Mouse (Mus musculus) adrenal gland, postnatal 36 days (tissue): ENCODE data around the gene Gm7073. TPM values are rescaled to one million over a fixed set of nuclear protein-coding genes. Genes with fewer than 3 reads are reported as not detected.
A peak's percentile ranks its signal among the peaks of the same experiment; 100 is the strongest.

Source experiments
- DNase-seq, 2 experiments: peaks; one replicate each; pipeline ENCODE4 v3.0.0; 2021; ENCODE audit warnings: mixed read lengths in 1 of 2
- long read RNA-seq, 2 experiments: library from polyadenylated mRNA; stranded (forward); transcript quantifications; one replicate each; pipeline ENCODE4 v2.0.0; 2021; ENCODE audit warnings: borderline sequencing depth in 2 of 2
- total RNA-seq, 2 experiments: library from RNA; stranded (reverse); gene quantifications; 2 replicates each; pipeline ENCODE4 v1.2.3; 2021

The Gm7073 gene
- total RNA-seq = not detected
- long read RNA-seq, experiment 1 = 0 reads
- long read RNA-seq, experiment 2 = 0 reads

DNA sequence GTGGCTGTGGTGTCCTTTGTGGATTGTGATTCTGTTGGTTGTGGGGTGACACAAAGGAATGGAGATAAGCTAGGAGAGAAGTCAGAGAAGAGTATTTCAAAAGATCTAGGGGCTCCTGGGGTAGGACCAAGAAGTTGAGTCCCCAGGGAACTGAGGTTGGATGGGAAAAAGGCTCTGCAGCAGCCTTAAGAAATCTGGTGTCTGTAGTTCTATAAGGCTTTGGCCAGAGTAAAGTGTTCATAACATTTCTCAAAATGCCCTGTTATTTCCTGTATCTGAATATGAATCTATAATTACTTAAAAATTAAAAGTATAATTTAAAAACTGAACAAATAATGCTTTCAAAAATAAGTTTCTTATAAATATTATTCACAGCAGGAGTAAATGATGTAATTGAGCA is at the start of gene Gm7073:
Gene Gm7073, minus strand, starts transcription at position 101 of the 400 bp plus-strand sequence.
- no peak for DNase-seq

DNA sequence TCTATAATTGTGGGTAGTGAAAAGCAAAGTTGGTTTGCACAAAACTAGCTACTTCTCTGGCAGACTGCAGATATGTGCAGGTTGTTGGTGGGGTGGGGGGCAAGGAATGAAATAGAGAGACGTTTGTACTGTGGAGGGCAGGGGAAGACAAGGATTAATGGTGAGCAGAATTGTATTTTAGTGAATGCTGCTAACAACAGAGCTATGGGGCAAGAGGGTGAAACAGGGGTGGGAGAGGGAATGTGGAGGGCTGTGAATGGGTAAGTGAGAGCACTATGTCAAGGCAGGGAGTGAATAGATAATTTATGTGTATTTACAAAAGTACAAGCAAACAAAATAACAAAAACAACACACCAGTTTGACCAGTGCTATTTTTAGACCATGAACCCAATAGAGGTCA is 31.5 kb upstream of the Gm7073 start:
- DNase-seq = no peak

DNA sequence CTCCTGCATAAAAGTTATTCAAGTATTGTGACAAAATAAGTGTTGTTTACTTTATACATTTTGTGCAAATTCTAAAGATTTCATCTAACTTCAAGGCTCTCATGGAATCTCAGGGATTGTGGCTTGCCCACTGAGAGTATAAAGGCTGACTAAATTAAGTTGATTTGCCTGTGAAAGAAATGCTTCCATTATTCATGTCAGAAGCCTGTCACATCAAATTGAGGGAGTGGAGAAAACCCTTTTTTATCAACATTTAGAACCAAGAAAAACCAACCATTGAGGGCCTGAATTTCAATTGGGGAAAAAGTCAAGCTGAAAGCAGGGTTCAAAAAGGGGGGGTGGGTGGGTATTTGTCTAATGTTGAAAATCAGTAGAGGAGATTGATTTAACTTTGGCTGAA is 30.0 kb upstream of the Gm7073 start:
- DNase-seq = no peak

DNA sequence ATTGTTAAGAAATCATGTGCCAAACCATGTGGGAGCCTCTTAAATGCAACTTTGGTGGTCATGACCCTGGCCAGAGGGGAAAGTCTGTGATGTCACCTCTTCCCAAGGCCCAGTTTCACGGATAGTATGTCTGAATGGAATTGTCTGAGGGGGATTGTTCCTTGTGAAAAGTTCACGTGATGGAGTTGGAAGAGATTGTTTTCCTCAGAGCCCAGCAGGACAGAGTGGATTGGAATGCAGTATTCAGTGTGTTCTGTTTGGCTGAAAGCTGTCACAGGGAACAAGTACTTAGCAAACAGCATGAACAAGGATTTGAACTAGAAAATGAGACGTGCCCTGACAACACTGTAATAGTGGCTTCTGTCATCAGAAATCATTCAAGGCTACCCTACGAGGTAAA is 16.2 kb upstream of the Gm7073 start:
- DNase-seq = no peak

DNA sequence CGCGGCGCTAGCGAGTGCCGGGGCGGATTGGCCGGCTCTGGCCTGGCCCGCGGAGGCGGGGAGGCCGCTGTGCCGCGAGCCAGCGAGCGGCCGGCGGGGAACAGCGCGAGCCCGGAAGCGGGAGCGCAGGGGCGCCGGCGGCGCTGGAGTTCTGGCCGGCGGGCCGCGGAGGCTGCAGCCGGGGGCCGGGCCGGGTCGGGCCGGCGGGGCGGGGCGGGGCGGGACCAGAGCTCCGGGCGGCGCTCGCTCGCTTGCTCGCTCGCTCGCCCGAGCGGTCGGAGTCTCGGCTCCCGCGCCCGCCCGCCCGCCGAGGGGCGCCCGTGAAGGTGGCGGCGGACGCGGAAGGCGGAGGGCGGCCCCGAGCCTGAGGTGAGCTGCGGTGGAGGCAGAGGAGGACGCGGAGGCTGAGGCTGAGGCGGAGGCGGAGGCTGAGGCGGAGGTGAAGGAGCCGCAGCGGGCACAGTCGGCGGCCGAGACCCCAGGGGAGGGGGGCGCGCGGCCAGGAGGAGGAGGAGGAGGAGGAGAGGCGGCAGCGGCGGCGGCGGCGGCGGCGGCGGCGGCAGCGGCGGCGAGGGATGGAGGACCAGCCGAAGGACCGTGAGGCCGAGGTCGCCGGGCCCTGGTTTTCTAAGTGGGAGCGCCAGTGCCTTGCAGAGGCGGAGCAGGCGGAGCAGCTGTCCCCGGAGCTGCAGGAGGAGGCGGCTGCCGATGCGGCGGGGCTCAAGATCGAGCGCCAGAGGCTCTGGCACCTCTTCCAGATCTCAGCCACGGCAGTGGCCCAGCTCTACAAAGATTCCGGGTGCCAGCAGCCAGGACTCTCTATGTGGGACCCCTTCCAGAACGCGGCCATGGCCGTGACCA is 8.6 kb upstream of the Gm7073 start:
- peak; percentile 52 to 70 for DNase-seq

DNA sequence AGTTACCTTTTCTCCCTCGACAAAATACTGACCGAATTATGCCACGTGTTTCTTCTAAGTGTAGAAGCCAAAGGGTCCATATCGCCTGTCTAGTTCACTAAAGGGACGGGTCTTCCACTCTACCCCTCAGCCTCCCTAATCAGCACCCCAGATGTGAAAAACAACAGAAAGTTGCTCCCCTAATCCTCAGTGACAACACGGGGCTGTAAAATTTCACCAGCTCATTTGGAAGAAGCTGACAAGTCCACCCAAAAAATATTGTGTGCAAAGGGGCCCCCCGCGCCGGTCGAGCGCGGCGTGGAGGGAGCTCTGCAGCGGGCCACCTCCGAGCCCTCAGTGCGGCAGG is 8.0 kb upstream of the Gm7073 start:
- no peak for DNase-seq

DNA sequence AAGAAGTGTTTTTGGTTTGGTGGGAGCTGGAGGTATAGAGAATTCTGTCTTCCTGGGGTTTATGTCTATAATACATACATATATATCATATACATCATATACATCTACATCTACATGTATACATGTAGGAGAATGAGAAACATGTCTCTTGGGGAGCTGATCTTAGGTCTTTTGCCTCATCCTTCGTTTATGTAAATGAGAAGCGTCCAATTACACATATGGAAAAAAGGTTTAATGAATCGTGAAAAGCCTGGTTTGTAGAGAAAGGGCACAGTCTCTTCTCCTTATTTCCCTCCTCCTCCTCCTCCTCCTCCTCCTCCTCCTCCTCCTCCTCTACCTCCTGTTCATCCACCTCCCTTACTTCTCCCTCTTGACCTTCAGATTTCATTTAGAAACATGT is 6.9 kb upstream of the Gm7073 start:
- no peak for DNase-seq

DNA sequence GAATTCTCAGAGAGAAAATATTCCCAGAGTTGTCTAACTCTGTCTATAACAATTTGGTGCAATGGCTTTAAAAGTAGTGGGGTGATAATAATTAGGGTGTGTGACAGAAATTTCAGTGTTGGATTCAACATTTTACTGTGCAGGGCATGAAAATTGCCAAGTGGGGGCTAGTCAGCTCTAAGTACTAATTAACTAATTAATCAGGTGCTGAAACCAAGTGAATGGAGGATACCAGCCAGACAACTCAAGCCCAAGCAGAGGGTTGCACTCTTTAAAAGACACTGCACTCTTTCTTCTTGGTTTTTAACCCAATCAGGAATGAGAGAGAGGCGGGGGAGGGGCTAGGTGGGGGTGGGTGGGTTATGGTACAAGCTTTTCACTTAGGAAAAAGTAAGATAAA is 6.4 kb upstream of the Gm7073 start:
- no peak for DNase-seq

DNA sequence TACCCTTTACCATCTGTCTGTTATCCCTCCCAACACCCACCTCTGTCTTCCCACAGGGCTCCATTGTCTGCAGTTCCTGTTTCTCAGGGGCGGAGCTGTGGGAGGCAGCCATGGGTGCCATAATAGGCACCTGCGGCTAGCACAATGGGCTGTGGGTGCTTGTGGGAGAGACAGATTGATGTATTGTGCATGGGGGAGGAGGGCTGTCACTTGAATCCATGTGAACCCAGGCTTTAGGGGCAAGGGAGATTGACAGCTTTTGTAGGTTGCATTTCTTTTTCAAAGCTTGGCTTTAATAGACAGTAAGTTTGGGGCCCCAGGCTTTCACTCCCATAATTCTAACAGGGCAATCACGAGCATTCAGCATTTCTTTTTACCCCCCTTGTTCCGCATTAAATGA is 5.0 kb upstream of the Gm7073 start:
- DNase-seq = no peak

DNA sequence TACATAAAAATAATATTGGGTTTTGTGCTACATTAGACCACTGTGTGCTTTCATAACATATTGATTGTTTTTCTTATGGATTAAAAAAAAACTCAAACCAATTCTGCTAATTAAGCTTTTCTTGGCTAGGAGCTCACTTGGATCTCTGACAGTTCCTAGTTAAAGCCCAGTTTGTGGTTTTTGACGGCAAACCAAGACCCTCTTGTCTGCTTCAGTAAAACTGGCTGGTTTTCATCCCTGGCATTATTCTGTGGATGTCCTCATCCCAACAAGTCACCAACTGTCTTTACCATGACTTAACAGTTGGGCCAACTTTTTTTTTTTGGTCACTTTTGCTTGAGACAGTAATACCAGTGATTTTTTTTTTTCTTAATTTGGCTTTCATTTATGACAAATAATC is 3.9 kb upstream of the Gm7073 start:
- DNase-seq = no peak

DNA sequence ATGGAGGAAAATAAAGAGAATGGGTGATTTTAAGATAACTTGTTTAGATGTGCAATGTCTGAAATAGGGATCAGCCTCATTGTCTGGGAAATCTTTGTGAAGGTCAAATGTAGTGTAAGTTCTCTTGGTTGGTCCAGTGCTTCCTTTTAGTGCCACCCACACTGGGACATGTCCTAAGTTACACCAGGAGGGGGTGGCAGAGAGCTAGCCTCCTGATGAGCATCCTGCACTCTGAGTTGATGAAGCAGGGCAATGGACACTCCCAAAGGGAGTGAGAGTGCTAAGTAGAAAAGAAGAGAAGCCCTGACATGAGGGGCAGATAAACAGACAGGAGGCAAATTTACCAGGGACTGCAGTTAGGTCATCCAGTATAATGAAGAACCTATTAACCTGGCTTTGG is 35.1 kb downstream of the Gm7073 start:
- DNase-seq = peak; percentile 30 to 39

DNA sequence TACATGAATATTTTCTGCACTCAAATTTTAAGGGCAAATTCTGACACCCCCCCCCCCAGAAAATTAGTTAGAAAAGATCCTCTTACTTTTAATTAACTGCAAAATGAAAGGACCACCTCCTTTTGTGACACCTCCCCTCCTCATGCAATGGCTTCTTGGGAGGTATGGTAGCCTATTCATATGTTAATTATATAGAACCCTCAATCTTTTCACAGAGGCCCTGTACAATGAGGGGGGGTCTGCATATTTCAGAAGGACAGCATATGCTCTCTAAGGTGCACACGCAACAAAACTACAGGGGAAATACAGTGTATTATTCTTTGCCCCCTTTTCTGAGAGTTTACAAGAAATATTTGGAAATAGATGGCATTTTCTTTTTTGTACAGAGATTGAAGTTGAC is 41.3 kb downstream of the Gm7073 start:
- DNase-seq = no peak

DNA sequence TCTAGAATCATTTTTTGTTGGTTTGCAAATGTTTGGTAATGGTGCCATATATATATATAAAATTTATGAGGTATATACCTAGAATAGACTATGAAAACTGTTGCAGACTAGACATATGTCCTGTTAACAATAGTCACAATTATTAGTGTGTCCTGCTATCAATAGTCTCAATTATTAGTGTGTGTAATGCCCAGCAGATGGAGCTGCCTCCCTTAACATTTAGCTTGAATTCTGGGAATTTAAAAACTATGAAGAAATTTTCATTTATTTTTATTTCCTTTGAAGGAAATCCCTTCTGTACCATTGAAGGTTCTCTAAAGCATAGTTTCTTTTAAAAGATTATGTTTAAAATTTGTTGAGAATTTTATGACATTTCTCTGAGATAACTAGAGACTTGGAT is 43.7 kb downstream of the Gm7073 start:
- DNase-seq = no peak

DNA sequence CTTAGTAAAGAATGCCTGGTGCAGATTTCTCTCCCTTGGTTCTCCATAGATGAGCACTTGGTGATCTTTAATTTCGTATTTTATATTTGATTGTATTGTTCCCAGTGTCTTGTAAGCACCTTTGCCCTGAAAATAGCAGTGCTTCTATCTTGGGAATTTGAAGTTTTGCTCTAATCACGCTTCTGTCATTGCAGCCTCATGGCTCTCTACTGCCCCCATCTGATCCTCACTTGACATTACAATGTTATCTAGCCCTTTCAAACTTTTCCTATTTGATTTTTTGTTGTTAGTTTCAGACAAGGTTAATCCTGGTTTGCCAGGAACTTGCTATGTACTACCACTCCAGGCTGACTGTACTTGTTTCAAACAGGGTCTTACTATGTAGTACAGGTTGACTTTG is 75.3 kb downstream of the Gm7073 start:
- DNase-seq = peak in 1 of 2 experiments; percentile 4

DNA sequence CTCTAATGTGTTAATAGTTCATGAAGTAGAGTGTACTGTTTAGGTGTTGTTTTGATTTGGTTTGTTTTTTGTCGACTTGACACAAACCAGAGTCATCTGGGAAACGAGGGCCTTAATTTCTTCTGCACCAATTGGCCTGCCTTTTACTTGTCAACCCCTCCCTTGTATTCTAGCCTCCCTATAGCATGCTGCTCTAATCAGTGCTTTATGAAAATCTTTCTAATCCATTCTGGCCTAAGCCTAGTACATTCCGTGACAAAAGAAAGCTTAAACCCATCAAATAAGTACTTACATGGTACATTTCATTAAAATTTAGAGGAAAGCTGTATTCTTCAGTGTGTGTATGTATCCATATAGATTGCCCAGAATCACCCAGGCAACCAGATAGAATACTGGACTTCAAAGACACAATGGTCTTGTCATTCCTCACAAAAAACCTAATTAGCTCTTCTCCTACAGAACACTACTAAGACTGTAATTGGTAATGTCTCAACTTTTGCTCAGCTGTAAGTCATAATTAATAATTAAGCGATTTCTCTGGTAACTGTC is 124.4 kb downstream of the Gm7073 start:
- no peak for DNase-seq

DNA sequence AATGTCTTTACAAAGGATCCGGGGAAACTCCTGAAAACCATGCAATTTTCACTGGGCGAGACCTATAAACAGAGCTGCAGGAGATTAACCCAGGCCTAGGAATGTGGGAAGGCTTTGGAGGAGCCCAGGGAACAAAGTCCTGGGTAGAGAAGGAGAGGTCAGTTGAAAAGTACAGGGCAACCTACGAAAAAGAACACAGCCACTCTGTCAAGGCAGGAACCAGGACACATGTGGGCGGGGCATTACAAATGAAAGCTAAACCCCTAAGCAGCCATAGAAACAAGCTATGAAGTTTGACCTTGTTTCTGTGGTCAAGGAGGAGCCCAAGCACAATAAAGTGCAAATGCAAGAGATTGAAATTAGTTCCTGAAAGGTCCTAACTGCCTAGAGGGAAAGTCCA is 133.4 kb downstream of the Gm7073 start:
- no peak for DNase-seq

DNA sequence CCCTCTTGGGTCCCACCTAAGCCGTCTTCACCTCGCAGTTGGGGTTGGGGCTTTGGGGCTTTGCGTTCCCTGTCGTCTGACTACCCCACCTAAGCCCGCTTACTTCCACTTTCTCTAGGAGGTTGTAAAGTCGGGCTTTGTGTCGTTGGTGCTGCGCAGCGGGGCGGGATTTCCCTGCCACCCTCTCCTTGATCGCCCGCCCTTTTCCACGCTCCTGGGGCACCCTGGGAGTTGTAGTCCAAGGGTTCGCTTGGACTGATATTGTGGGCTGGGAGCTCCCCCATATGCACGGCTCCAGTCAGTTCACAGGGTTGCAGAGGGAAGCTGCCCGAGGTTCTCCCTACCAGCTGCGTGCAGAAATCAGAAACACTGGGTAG is 134.4 kb downstream of the Gm7073 start:
- peak; percentile 88 to 91 for DNase-seq

DNA sequence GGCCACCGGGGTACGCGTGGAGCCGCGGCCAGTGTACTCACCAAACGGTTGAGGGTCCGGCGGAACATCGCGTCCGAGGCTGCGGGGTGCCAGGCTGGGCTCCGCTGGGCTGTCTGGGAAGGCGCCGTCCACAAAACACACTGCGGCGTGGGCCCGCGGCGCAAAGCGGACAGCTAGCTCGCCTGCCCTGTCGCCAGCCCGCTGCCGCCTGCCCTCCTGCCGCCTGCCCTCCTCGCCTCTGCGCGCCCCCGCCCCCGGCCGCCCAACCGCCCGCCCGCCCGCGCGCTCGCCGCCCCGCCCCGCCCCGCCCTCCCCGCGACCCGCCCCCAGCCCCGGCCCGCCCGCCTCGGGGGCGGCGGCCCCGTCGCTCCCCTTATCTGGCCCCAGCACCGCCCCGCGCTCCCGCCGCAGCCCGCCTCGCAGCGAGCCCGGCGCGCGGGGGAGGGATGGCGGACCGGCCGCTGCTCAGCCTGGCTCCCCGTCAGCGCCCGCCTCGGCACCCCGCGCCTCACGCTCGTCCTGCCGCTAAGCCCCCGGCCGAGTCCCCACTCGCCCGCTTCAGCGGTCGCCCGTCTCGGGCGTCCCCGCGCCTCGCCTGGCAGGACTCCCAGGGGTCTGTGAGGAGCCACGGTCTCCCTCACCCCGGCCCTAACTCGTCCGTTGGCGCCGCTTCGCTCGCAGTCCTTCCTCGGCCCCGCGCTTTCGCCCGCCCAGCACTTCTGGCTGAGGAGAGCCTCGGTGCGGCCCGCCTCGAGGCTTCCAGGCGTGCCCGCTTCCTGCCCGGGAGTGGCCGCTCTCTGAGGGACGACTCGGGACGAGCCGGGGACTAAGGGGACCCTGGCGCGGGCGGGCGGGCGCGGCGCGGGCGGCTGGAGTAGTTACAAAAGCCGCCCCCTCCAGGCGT is 135.0 kb downstream of the Gm7073 start:
- DNase-seq = peak; percentile 79 to 87

DNA sequence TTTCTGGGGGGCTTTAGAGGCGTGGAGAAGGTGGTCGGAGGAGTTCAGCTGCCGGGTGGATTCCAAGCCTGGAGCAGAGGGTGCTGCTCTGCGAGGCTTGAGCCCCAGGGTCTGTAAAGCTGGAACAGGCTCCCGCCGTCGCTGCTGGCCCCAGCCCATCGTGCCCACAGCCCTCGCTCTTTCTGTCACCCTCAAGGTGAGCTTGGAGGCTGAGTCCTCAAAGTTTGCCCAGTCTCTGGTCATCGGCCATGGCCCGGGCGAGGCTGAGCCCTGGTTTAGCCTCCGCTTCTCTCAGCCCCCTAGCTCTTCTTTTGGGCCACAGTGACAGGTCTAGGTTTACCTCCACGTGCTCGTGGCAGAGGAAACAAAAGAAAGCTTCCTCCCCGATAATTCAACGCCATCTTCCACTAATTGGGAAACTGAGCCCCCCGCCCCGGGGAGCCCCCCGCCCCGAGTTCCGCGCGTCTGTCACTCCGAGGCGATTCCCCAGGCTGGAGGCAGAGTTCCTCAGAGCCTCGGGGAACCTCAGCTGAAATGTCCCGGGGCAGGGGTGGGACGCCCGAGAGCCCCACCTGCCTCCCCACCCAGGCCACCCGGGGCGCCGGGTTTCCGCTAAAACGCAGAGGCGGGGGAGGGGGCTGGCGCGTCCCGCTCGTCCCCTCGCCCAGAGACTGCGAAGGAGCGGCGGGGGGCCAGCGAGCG is 135.8 kb downstream of the Gm7073 start:
- peak; percentile 18 to 41 for DNase-seq

DNA sequence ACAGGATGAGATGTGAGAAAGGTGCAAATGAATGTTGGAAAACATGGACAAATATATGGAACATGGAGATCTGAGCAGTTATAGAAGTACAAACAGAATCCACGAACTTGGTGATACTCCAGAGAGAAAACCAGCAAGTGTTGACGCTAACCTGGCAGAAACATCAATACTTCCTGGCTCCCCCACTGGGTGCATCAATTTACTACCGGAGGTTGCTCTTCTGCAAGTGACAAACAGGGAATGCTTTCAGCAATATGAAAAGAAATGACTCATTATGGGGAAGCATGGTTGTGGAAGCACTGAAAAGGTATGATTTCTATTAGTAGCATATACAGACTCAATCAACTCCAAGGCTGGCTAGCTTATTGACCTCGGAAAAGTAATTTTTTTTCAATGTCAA is 144.8 kb downstream of the Gm7073 start:
- DNase-seq = no peak

DNA sequence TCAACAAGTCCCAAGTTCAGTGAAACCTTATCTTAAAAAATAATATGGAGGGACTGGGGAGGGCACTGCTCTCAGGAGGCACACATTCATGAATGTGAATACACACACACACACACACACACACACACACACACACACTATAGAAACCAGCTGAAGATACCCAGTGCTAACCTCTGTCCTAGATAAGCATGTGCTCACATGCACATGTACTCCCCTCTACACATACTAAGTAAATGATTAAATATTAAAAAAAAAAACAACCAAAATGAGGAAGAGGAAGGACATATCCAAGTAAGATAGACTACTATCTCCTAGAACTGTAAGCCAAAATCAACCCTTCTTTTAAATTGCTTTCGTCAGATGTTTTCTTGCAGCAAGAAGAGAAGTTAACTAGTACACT is 152.2 kb downstream of the Gm7073 start:
- DNase-seq = no peak
